Mouse (Mus musculus) spleen, adult 2 months (tissue): ENCODE results near the gene Tstd3.
"Not testable (repeated sequence)": the region's sequence is repeated elsewhere in the genome, so short reads cannot be mapped to it uniquely, and the experiment has no call there.

ENCODE experiments used
- CTCF ChIP-seq: fragments of 200-500 bp; IDR thresholded peaks from 2 replicates; pipeline ENCODE4 v1.5.1; 2011; ENCODE audit warnings: mild to moderate bottlenecking, inconsistent platforms; ENCODE audit not compliant: insufficient read depth, insufficient read length, insufficient replicate concordance; ENCODE audit errors: extremely low read depth
- POLR2A ChIP-seq: fragments of 200-500 bp; IDR thresholded peaks from 2 replicates; pipeline ENCODE4 v1.6.1; 2011; ENCODE audit warnings: low read depth, low read length, inconsistent platforms

GRCm38 (mm10) chr4:21744142-21744541 lies 22.9 kb downstream of the Tstd3 start:
- TF ChIP-seq CTCF, POLR2A: not testable (repeated sequence)
